Mouse (Mus musculus) forebrain, embryonic 14.5 days (tissue): ENCODE measurements around the gene Capn8. TPM values are rescaled to one million over a fixed set of nuclear protein-coding genes. Genes with fewer than 3 reads are reported as not detected.

Experiments
- ATAC-seq: fragments of 200-750 bp; cut with Nextera tagmentation; 2 replicates; pipeline ENCODE4 v1.8.0; 2017; ENCODE audit warnings: mild to moderate bottlenecking, moderate library complexity
- DNase-seq: peaks from one replicate; pipeline ENCODE4 v3.0.0-alpha.2; 2015; ENCODE audit warnings: low spot score
- H3K27ac ChIP-seq: fragments of 300-500 bp; sonication (generic); 2 replicates; pipeline ENCODE4 v1.5.1; 2014; ENCODE audit warnings: low read depth, mild to moderate bottlenecking, control low read depth, low read length, moderate library complexity
- H3K27me3 ChIP-seq: fragments of 300-500 bp; sonication (generic); replicated peaks from 2 replicates; pipeline ENCODE4 v1.6.1; 2014; ENCODE audit warnings: low read length, control low read depth, mixed read lengths; ENCODE audit not compliant: control insufficient read depth, insufficient read depth
- H3K36me3 ChIP-seq: fragments of 300-500 bp; sonication (generic); 2 replicates; pipeline ENCODE4 v1.6.1; 2014; ENCODE audit warnings: low read length, control low read depth; ENCODE audit not compliant: control insufficient read depth, insufficient read depth
- H3K4me1 ChIP-seq: fragments of 300-500 bp; sonication (generic); 2 replicates; pipeline ENCODE4 v1.6.1; 2014; ENCODE audit warnings: antibody characterized with exemption, low read length, control low read depth; ENCODE audit not compliant: control insufficient read depth, insufficient read depth
- H3K4me2 ChIP-seq: fragments of 300-500 bp; sonication (generic); 2 replicates; pipeline ENCODE4 v1.6.1; 2014; ENCODE audit warnings: mild to moderate bottlenecking, control low read depth, low read length
- H3K4me3 ChIP-seq: fragments of 300-500 bp; sonication (generic); 2 replicates; pipeline ENCODE4 v1.5.1; 2014; ENCODE audit warnings: low read depth, low read length, control low read depth
- H3K9ac ChIP-seq: fragments of 300-500 bp; sonication (generic); 2 replicates; pipeline ENCODE4 v1.6.1; 2014; ENCODE audit warnings: mild to moderate bottlenecking, low read length, control low read depth, moderate library complexity
- H3K9me3 ChIP-seq: fragments of 300-500 bp; sonication (generic); replicated peaks from 2 replicates; pipeline ENCODE4 v1.6.1; 2016; ENCODE audit warnings: low read length, control low read depth, mixed read lengths; ENCODE audit not compliant: control insufficient read depth
- WGBS: fragments of 180-500 bp; shearing (Covaris S2); extraction: QIAGEN DNeasy Blood & Tissue Kit; methylation state at CpG from one replicate; pipeline ENCODE4 v1.1.7; 2014; 5-methylcytosine and 5-hydroxymethylcytosine counted together
- polyA plus RNA-seq: library from polyadenylated mRNA; unstranded; fragments of >200 nt; fragmentation: Nextera tagmentation; extraction: Ambion mirVana; gene quantifications from 2 replicates; pipeline ENCODE4 v1.2.1, GENCODE M21; 2014

The Capn8 gene
- polyA plus RNA-seq, 1 experiment from 2014 or later = 0.06 TPM

GRCm38 (mm10) chr1:182587706-182588105, 22.9 kb downstream of the Capn8 start:
- Histone ChIP-seq H3K27ac (no peak overlapping the region), H3K4me3 (no peak overlapping the region), H3K9ac (no peak overlapping the region), H3K9me3 (no peaks in the 10 kb centered on the region), H3K36me3 (no peaks in the 10 kb centered on the region), H3K4me2 (no peak overlapping the region), H3K4me1 (no peaks in the 10 kb centered on the region), H3K27me3 (no peaks in the 10 kb centered on the region)
- 88% methylated on average over 4 of the region's 4 CpGs for WGBS
- DNase-seq (no peak), ATAC-seq (no peak)

- WGBS = 51% methylated on average over 7 of the region's 7 CpGs
- Histone ChIP-seq H3K9ac (no peak overlapping the region), H3K4me2 (no peak overlapping the region), H3K4me1 (no peaks in the 10 kb centered on the region), H3K27me3 (no peaks in the 10 kb centered on the region), H3K27ac (no peak overlapping the region), H3K9me3 (no peaks in the 10 kb centered on the region), H3K36me3 (no peaks in the 10 kb centered on the region), H3K4me3 (no peak overlapping the region)
- DNase-seq (no peak), ATAC-seq (0 out of 2 replicates have a peak, but pooled peaks have one; percentile 40)
These were observed 26.7 kb downstream of the Capn8 start for GRCm38 (mm10) chr1:182591491-182591890.

GRCm38 (mm10) chr1:182592436-182592835, 27.6 kb downstream of the Capn8 start:
- Histone ChIP-seq H3K27me3 (no peaks in the 10 kb centered on the region), H3K27ac (no peak overlapping the region), H3K9ac (no peak overlapping the region), H3K36me3 (no peaks in the 10 kb centered on the region), H3K9me3 (no peaks in the 10 kb centered on the region), H3K4me1 (no peaks in the 10 kb centered on the region), H3K4me2 (no peak overlapping the region), H3K4me3 (no peak overlapping the region)
- WGBS = 47% methylated on average over 4 of the region's 4 CpGs
- DNase-seq (no peak), ATAC-seq (no peak)

GRCm38 (mm10) chr1:182605330-182606150, 40.7 kb downstream of the Capn8 start:
- Histone ChIP-seq H3K4me1 (no peaks in the 10 kb centered on the region), H3K9me3 (no peaks in the 10 kb centered on the region), H3K4me3 (no peak overlapping the region), H3K9ac (no peak overlapping the region), H3K36me3 (no peaks in the 10 kb centered on the region), H3K4me2 (no peak overlapping the region), H3K27ac (no peak overlapping the region), H3K27me3 (no peaks in the 10 kb centered on the region)
- WGBS = 72% methylated on average over 17 of the region's 17 CpGs
- peak; percentile 52 for DNase-seq
- no peak for ATAC-seq

GRCm38 (mm10) chr1:182609701-182610335, 45.0 kb downstream of the Capn8 start:
- Histone ChIP-seq H3K4me3 (no peak overlapping the region), H3K27ac (no peak overlapping the region), H3K9me3 (no peaks in the 10 kb centered on the region), H3K4me2 (no peak overlapping the region), H3K9ac (no peak overlapping the region), H3K27me3 (no peaks in the 10 kb centered on the region), H3K4me1 (no peaks in the 10 kb centered on the region), H3K36me3 (no peaks in the 10 kb centered on the region)
- no peak for DNase-seq
- 83% methylated on average over 4 of the region's 4 CpGs for WGBS
- ATAC-seq = no peak

- 53% methylated on average over 1 of the region's 1 CpGs for WGBS
- no peak overlapping the region for H3K4me2 ChIP-seq
- H3K36me3 ChIP-seq = no peaks in the 10 kb centered on the region
- H3K4me3 ChIP-seq = no peak overlapping the region
- ATAC-seq (no peak), DNase-seq (no peak)
- H3K9me3 ChIP-seq = no peaks in the 10 kb centered on the region
- H3K27ac ChIP-seq = no peak overlapping the region
- peaks cover 9% of the 10 kb centered on the region for H3K4me1 ChIP-seq
- H3K9ac ChIP-seq = no peak overlapping the region
- H3K27me3 ChIP-seq = 0 out of 2 replicates have a peak, but pooled peaks cover 2% of the 10 kb centered on the region
These were observed 50.7 kb downstream of the Capn8 start for GRCm38 (mm10) chr1:182615465-182615864.

- H3K4me1 ChIP-seq = peaks cover 9% of the 10 kb centered on the region
- H3K27me3 ChIP-seq = 0 out of 2 replicates have a peak, but pooled peaks cover 2% of the 10 kb centered on the region
- no peak overlapping the region for H3K4me3 ChIP-seq
- H3K36me3 ChIP-seq = no peaks in the 10 kb centered on the region
- DNase-seq = peak; percentile 89
- H3K9me3 ChIP-seq = no peaks in the 10 kb centered on the region
- peak overlapping the region; percentile 38 for H3K4me2 ChIP-seq
- peak overlapping the region; percentile 49 for H3K27ac ChIP-seq
- no peak overlapping the region for H3K9ac ChIP-seq
- peak; percentile 84 for ATAC-seq
- WGBS = 14% methylated on average over 16 of the region's 16 CpGs
These were observed 53.6 kb downstream of the Capn8 start for GRCm38 (mm10) chr1:182618200-182618947.

- peaks cover 9% of the 10 kb centered on the region for H3K4me1 ChIP-seq
- no peaks in the 10 kb centered on the region for H3K9me3 ChIP-seq
- 36% methylated on average over 4 of the region's 4 CpGs for WGBS
- H3K27ac ChIP-seq = no peak overlapping the region
- H3K4me3 ChIP-seq = no peak overlapping the region
- no peak overlapping the region for H3K9ac ChIP-seq
- H3K4me2 ChIP-seq = no peak overlapping the region
- ATAC-seq = no peak
- no peaks in the 10 kb centered on the region for H3K36me3 ChIP-seq
- H3K27me3 ChIP-seq = 0 out of 2 replicates have a peak, but pooled peaks cover 2% of the 10 kb centered on the region
- DNase-seq = no peak
These were observed 55.7 kb downstream of the Capn8 start for GRCm38 (mm10) chr1:182620470-182620869.
